Mouse (Mus musculus) embryonic facial prominence, embryonic 14.5 days (tissue): ENCODE measurements around the gene Ada. TPM values are rescaled to one million over a fixed set of nuclear protein-coding genes. Genes with fewer than 3 reads are reported as not detected.

Experiments used
- ATAC-seq: fragments of 200-750 bp; cut with Nextera tagmentation; 2 replicates; pipeline ENCODE4 v1.8.0; 2017; ENCODE audit warnings: low read depth, moderate number of reproducible peaks, moderate TSS enrichment
- DNase-seq: peaks from one replicate; pipeline ENCODE4 v3.0.0-alpha.2; 2015; ENCODE audit warnings: low spot score
- H3K27ac ChIP-seq: fragments of 300-500 bp; sonication (generic); replicated peaks from 2 replicates; pipeline ENCODE4 v1.5.1; 2014; ENCODE audit warnings: low read depth, mild to moderate bottlenecking, low read length, moderate library complexity
- H3K27me3 ChIP-seq: fragments of 300-500 bp; sonication (generic); replicated peaks from 2 replicates; pipeline ENCODE4 v1.6.1; 2014; ENCODE audit warnings: low read length; ENCODE audit not compliant: control insufficient read depth, insufficient read depth
- H3K36me3 ChIP-seq: fragments of 300-500 bp; sonication (generic); 2 replicates; pipeline ENCODE4 v1.6.1; 2014; ENCODE audit warnings: low read length, mixed read lengths; ENCODE audit not compliant: control insufficient read depth, insufficient read depth
- H3K4me1 ChIP-seq: fragments of 300-500 bp; sonication (generic); 2 replicates; pipeline ENCODE4 v1.6.1; 2014; ENCODE audit warnings: antibody characterized with exemption, low read length; ENCODE audit not compliant: control insufficient read depth, insufficient read depth
- H3K4me2 ChIP-seq: fragments of 300-500 bp; sonication (generic); 2 replicates; pipeline ENCODE4 v1.6.1; 2014; ENCODE audit warnings: low read depth, mild to moderate bottlenecking, low read length, moderate library complexity, mixed read lengths
- H3K4me3 ChIP-seq: fragments of 300-500 bp; sonication (generic); 2 replicates; pipeline ENCODE4 v1.5.1; 2014; ENCODE audit warnings: low read depth, mild to moderate bottlenecking, low read length
- H3K9ac ChIP-seq: fragments of 300-500 bp; sonication (generic); 2 replicates; pipeline ENCODE4 v1.6.1; 2014; ENCODE audit warnings: low read depth, mild to moderate bottlenecking, low read length, moderate library complexity, mixed read lengths
- H3K9me3 ChIP-seq: fragments of 300-500 bp; sonication (generic); 2 replicates; pipeline ENCODE4 v1.6.1; 2016; ENCODE audit warnings: low read length; ENCODE audit not compliant: control insufficient read depth
- WGBS: fragments of 180-500 bp; shearing (Covaris S2); extraction: QIAGEN DNeasy Blood & Tissue Kit; methylation state at CpG from one replicate; pipeline ENCODE4 v1.1.7; 2014; 5-methylcytosine and 5-hydroxymethylcytosine counted together
- polyA plus RNA-seq: library from polyadenylated mRNA; unstranded; fragments of >200 nt; fragmentation: Nextera tagmentation; extraction: Ambion mirVana; gene quantifications from 2 replicates; pipeline ENCODE4 v1.2.1, GENCODE M21; 2014

Gene Ada
- polyA plus RNA-seq, 1 experiment from 2014 or later = 7.2 TPM

GRCm38 (mm10) chr2:163754228-163754627 lies 4.2 kb upstream of the Ada start:
- Histone ChIP-seq H3K36me3 (no peaks in the 10 kb centered on the region), H3K9me3 (no peaks in the 10 kb centered on the region), H3K9ac (no peak overlapping the region), H3K4me1 (peaks cover 17% of the 10 kb centered on the region), H3K27ac (no peak overlapping the region), H3K27me3 (peaks cover 5% of the 10 kb centered on the region; the same call in 1 of the 2 replicates), H3K4me2 (no peak overlapping the region), H3K4me3 (no peak overlapping the region)
- ATAC-seq (no peak), DNase-seq (no peak)
- WGBS = 74% methylated on average over 5 of the region's 5 CpGs

GRCm38 (mm10) chr2:163744801-163745570 lies 5.1 kb downstream of the Ada start:
- 75% methylated on average over 10 of the region's 10 CpGs for WGBS
- ATAC-seq = 0 out of 2 replicates have a peak, but pooled peaks have one; percentile 31

GRCm38 (mm10) chr2:163743357-163743756 lies 6.7 kb downstream of the Ada start:
- H3K9me3 ChIP-seq = no peaks in the 10 kb centered on the region
- H3K9ac ChIP-seq = no peak overlapping the region
- 49% methylated on average over 6 of the region's 6 CpGs for WGBS
- no peaks in the 10 kb centered on the region for H3K36me3 ChIP-seq
- H3K4me3 ChIP-seq = no peak overlapping the region
- no peaks in the 10 kb centered on the region for H3K4me1 ChIP-seq
- DNase-seq (no peak), ATAC-seq (no peak)
- H3K4me2 ChIP-seq = no peak overlapping the region
- no peak overlapping the region for H3K27ac ChIP-seq
- H3K27me3 ChIP-seq = no peaks in the 10 kb centered on the region

More at GRCm38 (mm10) chr2:163744801-163745570, 5.1 kb downstream of the Ada start:
- Histone ChIP-seq H3K36me3 (no peaks in the 10 kb centered on the region), H3K27me3 (0 out of 2 replicates have a peak, but pooled peaks cover 4% of the 10 kb centered on the region), H3K4me3 (no peak overlapping the region), H3K4me2 (no peak overlapping the region), H3K9me3 (no peaks in the 10 kb centered on the region), H3K9ac (no peak overlapping the region), H3K27ac (no peak overlapping the region), H3K4me1 (0 out of 2 replicates have a peak, but pooled peaks cover 4% of the 10 kb centered on the region)
- DNase-seq = peak; percentile 16

- H3K27ac ChIP-seq = no peak overlapping the region
- H3K4me3 ChIP-seq = no peak overlapping the region
- H3K36me3 ChIP-seq = no peaks in the 10 kb centered on the region
- H3K4me2 ChIP-seq = no peak overlapping the region
- H3K4me1 ChIP-seq = no peaks in the 10 kb centered on the region
- no peaks in the 10 kb centered on the region for H3K27me3 ChIP-seq
- DNase-seq (no peak), ATAC-seq (no peak)
- no peak overlapping the region for H3K9ac ChIP-seq
- 70% methylated on average over 5 of the region's 5 CpGs for WGBS
- H3K9me3 ChIP-seq = no peaks in the 10 kb centered on the region
Observed at GRCm38 (mm10) chr2:163742656-163743055, 7.4 kb downstream of the Ada start.

- peak; percentile 23; the same call in 1 of the 2 replicates for ATAC-seq
- WGBS = 80% methylated on average over 4 of the region's 6 CpGs
- Histone ChIP-seq H3K4me2 (no peak overlapping the region), H3K36me3 (0 out of 2 replicates have a peak, but pooled peaks cover 5% of the 10 kb centered on the region), H3K9ac (no peak overlapping the region), H3K9me3 (no peaks in the 10 kb centered on the region), H3K27me3 (no peaks in the 10 kb centered on the region), H3K4me3 (no peak overlapping the region), H3K4me1 (no peaks in the 10 kb centered on the region), H3K27ac (no peak overlapping the region)
- peak; percentile 57 for DNase-seq
Observed at GRCm38 (mm10) chr2:163735980-163736379, 14.1 kb downstream of the Ada start.

- Histone ChIP-seq H3K4me3 (no peak overlapping the region), H3K9ac (no peak overlapping the region), H3K4me2 (no peak overlapping the region), H3K36me3 (peaks cover 11% of the 10 kb centered on the region; the same call in 1 of the 2 replicates), H3K27ac (no peak overlapping the region), H3K9me3 (no peaks in the 10 kb centered on the region), H3K4me1 (no peaks in the 10 kb centered on the region), H3K27me3 (no peaks in the 10 kb centered on the region)
- ATAC-seq (no peak), DNase-seq (no peak)
- 89% methylated on average over 9 of the region's 9 CpGs for WGBS
Observed at GRCm38 (mm10) chr2:163735163-163735562, 14.9 kb downstream of the Ada start.

- 87% methylated on average over 11 of the region's 11 CpGs for WGBS
- no peak for ATAC-seq
- no peaks in the 10 kb centered on the region for H3K9me3 ChIP-seq
- peaks cover 29% of the 10 kb centered on the region; the same call in 1 of the 2 replicates for H3K36me3 ChIP-seq
- no peak overlapping the region for H3K27ac ChIP-seq
- no peaks in the 10 kb centered on the region for H3K27me3 ChIP-seq
- no peak for DNase-seq
- H3K4me2 ChIP-seq = no peak overlapping the region
- H3K4me1 ChIP-seq = no peaks in the 10 kb centered on the region
- no peak overlapping the region for H3K4me3 ChIP-seq
- H3K9ac ChIP-seq = no peak overlapping the region
Observed at GRCm38 (mm10) chr2:163732021-163732420, 18.0 kb downstream of the Ada start.

GRCm38 (mm10) chr2:163728300-163728699 lies 21.7 kb downstream of the Ada start:
- Histone ChIP-seq H3K4me2 (no peak overlapping the region), H3K9ac (no peak overlapping the region), H3K9me3 (no peaks in the 10 kb centered on the region), H3K4me1 (no peaks in the 10 kb centered on the region), H3K27ac (no peak overlapping the region), H3K36me3 (peaks cover 43% of the 10 kb centered on the region; the same call in 1 of the 2 replicates), H3K4me3 (no peak overlapping the region), H3K27me3 (no peaks in the 10 kb centered on the region)
- ATAC-seq (no peak), DNase-seq (no peak)
- 86% methylated on average over 4 of the region's 4 CpGs for WGBS
